Mouse (Mus musculus) MN1 (cell line): Measurements from ENCODE around the gene Foxn3.

Experiments used
- DNase-seq: peaks from one replicate; pipeline ENCODE4 v3.0.0-alpha.2; 2016; ENCODE audit warnings: low spot score

Gene Foxn3

DNA sequence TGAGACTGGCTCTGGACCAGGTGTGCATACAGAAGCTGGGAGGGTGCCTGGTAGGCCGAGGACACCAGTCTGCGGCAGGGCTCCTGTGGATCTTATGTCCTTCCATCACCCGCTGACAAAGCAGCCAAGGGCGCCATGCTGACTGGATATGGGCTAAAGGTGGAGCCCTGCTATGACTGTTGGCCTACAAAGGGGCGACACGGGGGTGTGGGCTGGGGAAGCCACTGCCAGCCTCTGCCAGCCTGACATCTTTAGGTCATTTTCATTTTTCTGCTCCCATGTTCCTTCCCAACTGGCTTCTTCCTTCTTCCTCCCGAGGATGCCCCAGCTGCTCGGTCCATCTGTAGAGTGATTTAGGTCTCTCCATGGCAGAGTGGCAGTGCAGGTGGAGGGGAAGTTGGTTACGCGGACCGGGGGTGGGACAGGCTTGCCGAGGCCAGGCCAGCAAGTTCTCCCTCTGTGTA lies 232.5 kb downstream of the Foxn3 start:
- DNase-seq, result no peak

DNA sequence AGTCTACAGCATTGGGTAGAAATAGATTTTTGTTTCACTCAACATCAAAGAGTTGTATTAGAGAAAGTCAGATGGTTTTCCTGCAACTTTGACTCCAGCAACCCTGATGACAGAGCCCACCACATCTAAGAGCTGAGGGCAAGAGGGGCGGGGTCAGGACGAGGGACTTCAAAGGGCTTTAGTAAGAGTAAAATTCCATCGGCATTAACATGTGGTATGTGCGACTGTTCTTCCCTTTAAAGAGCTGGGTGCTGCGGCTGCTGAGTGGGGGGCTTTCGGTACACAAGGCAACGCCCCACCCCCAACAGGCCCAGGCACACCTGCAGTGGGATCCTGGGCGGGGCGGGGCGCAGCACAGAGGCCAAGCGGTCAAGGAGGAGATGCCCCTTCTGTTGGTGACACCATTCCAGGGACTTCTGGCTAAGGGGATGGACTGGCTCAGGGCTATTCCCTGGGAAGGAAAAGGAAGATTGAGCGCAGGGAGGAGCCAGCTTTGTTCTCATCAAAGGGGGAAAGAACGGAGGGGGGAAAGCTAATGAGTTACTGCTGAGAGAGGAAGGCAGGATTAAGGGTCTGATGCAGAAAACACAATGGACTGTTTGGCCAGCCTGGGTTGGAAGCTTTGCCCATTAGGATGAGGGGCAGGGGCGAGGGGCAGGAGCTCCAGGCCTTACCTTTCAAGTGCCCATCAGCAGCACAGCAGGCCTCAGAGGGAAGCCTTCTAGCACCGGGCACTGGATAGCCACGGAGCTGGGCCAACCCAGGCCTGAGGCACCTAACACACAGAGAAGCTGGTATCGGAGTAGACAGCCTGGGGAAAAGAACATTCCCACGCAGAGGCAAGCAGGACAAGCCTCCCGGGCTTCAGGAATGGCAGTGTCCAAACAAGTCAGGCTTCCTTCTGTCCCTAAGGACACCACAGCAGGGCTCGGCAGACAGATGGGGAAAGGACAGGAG lies 233.8 kb downstream of the Foxn3 start:
- DNase-seq, result no peak

DNA sequence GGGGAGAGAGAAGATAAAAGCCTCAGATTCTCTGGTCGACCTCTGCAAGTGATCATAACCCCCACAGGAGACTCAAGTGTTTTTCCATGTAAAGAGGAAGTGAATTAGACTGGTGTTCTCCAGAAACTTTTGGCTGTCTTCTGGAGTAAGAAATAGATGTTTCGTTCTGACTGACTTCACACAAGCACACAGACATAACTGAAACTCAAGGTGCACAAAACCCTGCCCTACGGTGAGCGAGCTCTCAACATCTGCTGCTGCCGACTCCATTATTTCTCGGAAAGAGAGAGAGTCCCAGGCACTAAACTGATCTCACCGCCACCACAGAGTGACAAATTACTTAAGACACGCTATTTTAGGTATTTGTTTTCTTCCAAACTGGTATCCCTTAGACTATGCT lies 237.2 kb downstream of the Foxn3 start:
- no peak for DNase-seq

GRCm38 (mm10) chr12:99321633-99322431 lies 241.6 kb downstream of the Foxn3 start:
- DNase-seq, result no peak

DNA sequence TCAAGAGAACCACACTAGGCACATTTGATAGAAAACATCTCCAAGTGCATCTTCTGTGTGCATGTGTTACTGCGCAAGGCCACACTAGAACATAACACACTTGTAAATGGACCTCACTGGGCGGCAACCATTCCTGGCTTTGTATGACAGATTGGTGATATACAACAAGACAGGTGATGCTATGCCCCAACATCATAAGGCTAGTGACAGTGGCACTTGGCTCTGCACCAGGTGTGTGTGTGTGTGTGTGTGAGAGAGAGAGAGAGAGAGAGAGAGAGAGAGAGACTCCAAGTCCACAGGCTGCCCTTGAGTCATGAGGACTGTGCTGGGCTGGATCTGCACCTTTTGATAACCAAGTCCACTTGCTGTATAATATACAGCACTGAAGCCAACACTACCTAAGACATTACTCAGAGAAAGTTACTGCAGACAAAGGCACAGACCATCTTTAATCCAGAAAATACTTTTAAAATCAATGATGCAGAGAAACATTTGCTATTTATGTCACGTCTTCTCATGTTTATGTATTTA lies 242.4 kb downstream of the Foxn3 start:
- no peak for DNase-seq

- DNase-seq, result no peak
Measured at GRCm38 (mm10) chr12:99319896-99320295, 243.5 kb downstream of the Foxn3 start.

DNA sequence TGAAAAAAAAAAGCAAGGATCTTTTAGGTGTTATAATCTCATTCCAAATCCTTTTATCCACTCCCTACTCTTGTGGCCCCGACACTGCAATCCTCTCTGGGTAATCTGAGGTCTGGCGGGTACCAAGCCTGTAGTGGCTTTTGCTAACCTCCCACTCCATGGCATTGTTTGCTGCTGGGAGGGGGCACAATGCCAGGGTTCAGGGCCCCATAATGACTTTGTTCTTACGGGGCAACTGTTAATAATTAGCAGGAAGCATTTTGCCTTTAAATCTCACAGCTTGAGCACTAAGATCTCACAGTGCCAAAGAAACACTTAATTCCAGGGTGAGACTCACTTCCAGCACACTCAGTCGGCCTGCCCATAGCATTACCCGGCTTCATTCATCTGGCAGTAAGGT lies 244.2 kb downstream of the Foxn3 start:
- DNase-seq, result no peak

GRCm38 (mm10) chr12:99315931-99316330 lies 247.5 kb downstream of the Foxn3 start:
- DNase-seq, result no peak

- DNase-seq, result no peak
Measured at GRCm38 (mm10) chr12:99314817-99315216, 248.6 kb downstream of the Foxn3 start.

GRCm38 (mm10) chr12:99311303-99311702 lies 252.1 kb downstream of the Foxn3 start:
- DNase-seq, result no peak

DNA sequence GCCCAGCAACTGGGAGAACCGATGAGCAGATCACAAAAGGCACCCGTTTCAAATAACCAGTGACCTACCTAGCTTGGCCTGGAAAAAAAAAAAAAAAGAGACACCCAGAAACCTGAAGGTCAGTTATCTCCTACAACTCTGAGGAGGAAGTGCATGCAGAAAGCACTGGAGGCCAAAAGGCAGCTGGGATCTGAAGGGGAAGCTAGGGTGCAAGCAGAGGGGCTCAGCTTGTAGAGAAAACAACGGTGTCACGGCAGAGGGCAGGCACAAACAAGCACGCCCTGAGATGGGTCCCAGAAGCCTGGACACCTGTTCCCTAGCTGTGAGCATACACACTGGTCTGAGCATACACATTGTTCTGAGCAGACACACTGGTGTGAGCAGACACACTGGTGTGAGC lies 253.4 kb downstream of the Foxn3 start:
- no peak for DNase-seq

GRCm38 (mm10) chr12:99308541-99309089 lies 254.8 kb downstream of the Foxn3 start:
- DNase-seq, result no peak

GRCm38 (mm10) chr12:99306536-99307204 lies 256.7 kb downstream of the Foxn3 start:
- DNase-seq, result no peak

DNA sequence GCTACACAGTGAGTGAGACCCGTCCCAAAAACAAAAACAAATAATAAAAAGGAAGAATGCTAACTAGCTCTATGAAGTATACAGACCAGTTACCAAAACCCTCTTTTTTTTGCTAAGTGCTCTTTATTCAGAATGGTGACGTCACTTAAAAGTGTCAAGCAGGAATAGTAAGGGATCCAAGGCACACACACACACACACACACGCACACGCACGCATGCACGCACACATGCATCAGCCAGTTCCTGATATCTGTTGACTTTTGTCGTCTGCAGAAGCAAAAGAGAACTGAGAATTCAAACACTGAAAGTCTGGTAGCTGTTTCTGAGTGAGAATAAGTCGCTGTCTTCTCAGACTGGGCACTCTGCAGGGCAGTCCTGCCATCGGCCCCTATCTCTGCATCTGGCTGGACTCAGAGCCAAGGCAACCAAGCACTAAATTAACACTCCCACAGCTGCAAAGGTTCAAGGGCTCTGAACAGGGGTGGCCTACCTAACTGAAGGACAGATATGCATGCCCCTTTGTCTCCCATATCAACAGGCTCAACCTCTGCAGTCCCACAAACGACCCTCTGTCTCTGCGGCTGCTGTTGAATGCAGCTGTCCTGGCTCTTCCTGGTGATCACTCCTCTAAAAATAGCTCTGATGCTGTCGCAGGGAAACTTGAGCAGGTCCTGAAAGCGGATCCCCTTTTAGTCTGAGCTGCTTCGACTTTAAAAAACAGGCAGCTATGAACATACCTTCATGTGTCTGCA lies 257.4 kb downstream of the Foxn3 start:
- peak; percentile 10 for DNase-seq

GRCm38 (mm10) chr12:99305324-99305723 lies 258.1 kb downstream of the Foxn3 start:
- no peak for DNase-seq

DNA sequence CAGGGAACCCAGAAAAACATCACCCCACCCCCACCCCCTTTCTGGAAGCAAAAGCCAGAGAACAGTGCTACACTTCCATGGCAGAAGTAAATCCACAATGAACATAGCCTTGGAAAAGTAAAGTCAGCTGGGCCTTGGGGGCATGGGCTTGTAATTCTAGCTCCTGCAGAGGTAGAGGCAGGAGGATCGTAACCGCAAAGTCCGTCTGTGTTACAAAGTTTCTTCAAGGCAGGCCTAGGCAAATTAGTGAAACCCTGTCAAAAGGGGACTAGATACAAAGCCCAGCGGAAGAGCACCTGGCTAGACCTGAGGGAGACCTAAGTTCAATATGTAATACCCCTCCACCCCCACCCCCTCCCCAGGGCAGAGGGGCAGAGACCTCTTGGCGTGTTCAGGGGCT lies 259.3 kb downstream of the Foxn3 start:
- DNase-seq, result no peak

- DNase-seq, result no peak
Measured at GRCm38 (mm10) chr12:99303581-99303980, 259.8 kb downstream of the Foxn3 start.

- DNase-seq, result no peak
Measured at GRCm38 (mm10) chr12:99299900-99300299, 263.5 kb downstream of the Foxn3 start.

- no peak for DNase-seq
Measured at GRCm38 (mm10) chr12:99298851-99299600, 264.4 kb downstream of the Foxn3 start.

GRCm38 (mm10) chr12:99298242-99298641 lies 265.1 kb downstream of the Foxn3 start:
- DNase-seq, result no peak
